Mouse (Mus musculus) cortical plate, adult 2 months (tissue): Measurements from ENCODE around the gene Sema5b. TPM values are rescaled to one million over a fixed set of nuclear protein-coding genes. Genes with fewer than 3 reads are reported as not detected.
"Not testable (repeated sequence)": the region's sequence is repeated elsewhere in the genome, so short reads cannot be mapped to it uniquely, and the experiment has no call there.

ENCODE experiments used
- H3K27ac ChIP-seq: fragments of 200-500 bp; 2 replicates; pipeline ENCODE4 v1.5.1; 2012; ENCODE audit warnings: low read length, control low read depth, inconsistent platforms; ENCODE audit not compliant: insufficient read depth
- H3K4me1 ChIP-seq: fragments of 200-500 bp; 2 replicates; pipeline ENCODE4 v1.6.1; 2011; ENCODE audit warnings: low read length; ENCODE audit not compliant: control insufficient read depth, insufficient read depth
- H3K4me3 ChIP-seq: fragments of 200-500 bp; 2 replicates; pipeline ENCODE4 v1.5.1; 2011; ENCODE audit warnings: mild to moderate bottlenecking, low read length, control low read depth; ENCODE audit not compliant: insufficient read depth
- CTCF ChIP-seq: fragments of 200-500 bp; IDR thresholded peaks from 2 replicates; pipeline ENCODE4 v1.5.1; 2011; ENCODE audit warnings: mild to moderate bottlenecking, control low read depth, low read length; ENCODE audit not compliant: insufficient read depth; ENCODE audit errors: extremely low read depth
- POLR2A ChIP-seq: fragments of 200-500 bp; IDR thresholded peaks from 2 replicates; pipeline ENCODE4 v1.6.1; 2011; ENCODE audit warnings: mild to moderate bottlenecking, low read length, control low read depth; ENCODE audit not compliant: insufficient read depth; ENCODE audit errors: extremely low read depth
- polyA plus RNA-seq: library from polyadenylated mRNA; depleted of rRNA; stranded (reverse); fragments of >200 nt; gene quantifications from 2 replicates; pipeline ENCODE4 v1.2.3, GENCODE M21; 2012

Gene Sema5b
- polyA plus RNA-seq, 1 experiment, result 18.4 TPM

DNA sequence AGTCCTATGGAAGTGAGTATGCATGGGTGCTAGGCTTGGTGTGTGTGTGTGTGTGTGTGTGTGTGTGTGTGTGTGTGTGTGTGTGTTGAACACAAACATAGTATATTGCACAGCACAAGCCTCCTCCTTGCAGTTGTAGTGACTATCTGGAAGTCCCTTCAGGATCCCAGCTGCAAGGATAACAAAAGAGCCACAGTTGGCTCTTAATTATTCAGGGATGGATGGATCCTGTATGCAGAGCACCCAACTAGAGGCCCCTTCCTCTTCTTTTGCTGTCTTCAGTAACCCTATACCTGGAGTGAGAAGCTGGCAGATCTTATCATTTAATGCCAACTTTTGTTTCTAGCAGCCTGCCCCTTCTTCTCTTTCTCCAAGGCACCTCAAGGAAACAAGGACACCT, 7.0 kb downstream of the Sema5b start:
- Histone ChIP-seq H3K27ac (no peak overlapping the region), H3K4me3 (no peak overlapping the region), H3K4me1 (no peaks in the 10 kb centered on the region)
- no peak for TF ChIP-seq POLR2A

DNA sequence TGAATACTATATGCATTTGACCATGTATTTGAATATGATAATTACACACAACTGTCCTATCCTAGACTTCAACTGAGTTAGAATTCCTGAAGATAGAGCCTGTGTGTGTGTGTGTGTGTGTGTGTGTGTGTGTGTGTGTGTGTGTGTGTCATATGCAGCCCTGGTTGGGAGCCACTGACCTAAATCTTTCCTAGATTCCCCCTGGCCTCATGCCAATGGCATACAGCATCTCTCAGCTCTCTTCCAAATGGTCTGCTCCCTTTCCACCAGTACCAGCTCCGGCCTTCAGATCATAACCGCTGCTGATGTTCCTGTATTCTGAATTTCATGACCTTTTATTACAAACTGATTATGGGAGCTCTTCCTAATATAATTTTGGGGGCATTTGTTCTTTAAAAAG, 8.4 kb downstream of the Sema5b start:
- no peaks in the 10 kb centered on the region for H3K4me1 ChIP-seq
- TF ChIP-seq CTCF (no peak), POLR2A (no peak)
- no peak overlapping the region for H3K27ac ChIP-seq
- no peak overlapping the region for H3K4me3 ChIP-seq

DNA sequence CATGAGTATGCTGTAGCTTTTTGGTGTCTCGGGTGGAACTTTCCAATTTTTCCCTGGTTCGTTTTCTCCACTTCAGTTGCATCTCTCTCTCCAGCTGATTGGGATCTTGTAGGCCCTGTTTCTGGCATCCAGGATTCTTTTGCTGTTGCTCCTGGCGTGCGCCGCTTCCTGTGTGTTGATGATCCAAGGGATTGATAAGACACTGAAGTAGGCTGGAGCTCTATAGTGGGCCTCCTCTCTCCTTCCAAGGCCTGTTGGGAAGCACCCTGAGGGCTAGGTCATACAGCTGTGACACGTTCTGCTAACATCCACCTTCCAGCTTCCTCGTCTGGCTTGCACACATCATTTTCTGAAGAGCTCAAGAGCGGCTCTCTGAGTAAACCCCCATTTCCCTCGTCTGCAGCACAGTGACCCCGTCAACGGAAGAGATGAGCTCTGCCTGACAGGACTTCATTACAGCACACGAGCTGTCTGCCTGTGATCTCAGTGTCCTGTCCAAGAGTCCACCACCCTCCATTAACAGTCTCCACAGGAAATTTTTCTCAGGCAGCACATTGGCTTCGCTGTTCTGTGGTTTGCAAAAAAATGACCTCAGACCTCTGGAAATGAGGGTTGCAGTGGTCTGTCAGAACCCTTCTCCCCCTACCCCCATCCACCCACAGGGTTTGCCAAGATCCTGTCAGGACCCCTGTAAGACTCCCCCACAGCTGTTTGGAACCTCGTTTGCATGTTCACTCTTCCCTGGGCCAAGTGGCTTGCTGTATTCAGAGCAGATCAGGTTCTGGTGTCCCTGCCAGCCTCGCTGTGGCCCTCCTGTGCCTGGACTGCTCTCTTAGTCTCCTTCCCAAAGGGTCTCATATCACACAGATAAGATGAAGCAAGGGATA, 14.9 kb downstream of the Sema5b start:
- no peak overlapping the region for H3K27ac ChIP-seq
- TF ChIP-seq POLR2A (no peak), CTCF (no peak)
- H3K4me3 ChIP-seq, result no peak overlapping the region
- H3K4me1 ChIP-seq, result no peaks in the 10 kb centered on the region

DNA sequence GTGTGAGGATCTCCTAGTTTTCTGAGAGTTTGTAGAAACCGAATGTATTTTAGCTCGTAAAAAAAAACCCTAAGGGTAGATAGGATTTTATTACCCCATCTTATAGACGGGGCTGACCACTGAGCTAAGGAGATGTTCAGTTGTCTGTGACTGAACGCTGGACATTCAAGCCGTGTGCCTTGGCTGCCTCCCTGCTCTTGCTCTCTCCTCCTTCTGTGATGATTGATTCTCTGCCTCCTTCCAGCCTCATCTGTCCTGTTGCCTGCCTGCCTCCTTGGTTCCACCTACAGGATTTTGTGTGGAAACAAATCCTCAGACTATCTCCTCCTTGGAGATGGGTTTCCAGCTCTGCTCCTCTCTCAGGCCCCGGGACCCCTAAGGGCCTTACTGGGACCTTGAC, 16.1 kb downstream of the Sema5b start:
- no peak for TF ChIP-seq CTCF
- TF ChIP-seq POLR2A, result no peak
- Histone ChIP-seq H3K4me3 (no peak overlapping the region), H3K27ac (no peak overlapping the region), H3K4me1 (no peaks in the 10 kb centered on the region)

DNA sequence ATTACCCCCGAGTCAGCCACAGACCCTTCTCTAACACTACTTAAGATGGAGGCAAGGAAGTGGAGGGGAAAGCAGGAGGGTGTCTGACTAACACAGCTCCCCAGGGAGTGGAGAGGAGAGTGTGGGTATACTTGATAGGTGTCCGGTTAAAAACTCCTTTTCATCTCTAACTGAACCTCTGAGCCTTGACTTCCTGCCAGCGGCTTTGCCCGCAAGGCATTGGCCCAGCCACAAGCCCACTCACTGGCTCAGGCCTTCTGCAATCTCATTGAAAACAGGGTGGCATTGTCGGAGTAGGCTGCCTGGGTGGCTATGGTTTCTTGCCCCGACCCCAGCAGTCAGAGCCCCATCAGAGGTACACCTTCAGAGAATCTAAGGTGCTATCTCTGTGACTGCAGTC, 20.6 kb downstream of the Sema5b start:
- Histone ChIP-seq H3K4me3 (no peak overlapping the region), H3K27ac (no peak overlapping the region), H3K4me1 (no peaks in the 10 kb centered on the region)
- TF ChIP-seq CTCF (no peak), POLR2A (no peak)

DNA sequence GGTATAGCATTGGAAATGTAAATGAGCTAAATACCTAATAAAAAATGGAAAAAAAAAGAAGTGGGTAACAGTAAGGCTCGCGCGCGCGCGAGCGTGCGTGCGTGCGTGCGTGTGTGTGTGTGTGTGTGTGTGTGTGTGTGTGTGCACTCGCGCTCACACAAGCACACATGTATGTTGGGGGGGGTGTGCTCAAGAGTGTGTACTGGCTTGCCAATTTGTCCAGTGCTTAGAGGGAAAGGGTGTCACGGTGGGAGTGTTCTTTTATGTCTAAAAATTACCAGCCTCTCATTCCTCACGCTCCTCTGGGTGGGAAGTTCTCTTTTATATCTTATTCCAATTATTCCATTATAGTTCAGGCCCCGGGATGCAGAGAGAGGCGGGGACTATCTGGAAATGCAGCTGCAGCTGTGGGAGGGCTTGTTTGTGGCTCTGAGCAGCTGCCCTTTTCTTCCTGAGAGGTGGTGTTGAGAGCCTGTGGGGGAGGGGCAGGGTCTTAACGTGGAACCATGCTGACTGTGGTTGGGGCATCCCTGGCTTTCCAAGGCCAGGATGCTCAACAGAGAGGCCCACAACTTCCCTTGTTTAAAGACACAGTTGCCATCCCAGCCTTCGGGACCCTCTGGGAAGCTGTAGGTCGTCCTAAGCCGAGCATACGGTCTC, 23.4 kb downstream of the Sema5b start:
- no peaks in the 10 kb centered on the region for H3K4me1 ChIP-seq
- H3K27ac ChIP-seq, result no peak overlapping the region
- no peak overlapping the region for H3K4me3 ChIP-seq
- TF ChIP-seq CTCF, result no peak
- TF ChIP-seq POLR2A, result no peak

DNA sequence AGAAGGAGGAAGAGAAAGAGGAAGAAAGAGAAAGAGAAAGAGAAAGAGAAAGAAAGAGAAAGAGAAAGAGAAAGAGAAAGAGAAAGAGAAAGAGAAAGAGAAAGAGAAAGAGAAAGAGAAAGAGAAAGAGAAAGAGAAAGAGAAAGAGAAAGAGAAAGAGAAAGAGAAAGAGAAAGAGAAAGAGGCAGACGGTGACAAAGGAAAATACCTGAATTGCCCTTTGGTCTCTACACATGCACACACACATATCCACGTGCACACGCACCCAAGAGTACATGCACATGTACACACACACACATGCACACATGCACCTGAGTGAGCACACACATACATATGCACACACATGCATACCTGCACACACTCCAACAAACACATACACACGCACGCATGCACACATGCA, 24.7 kb downstream of the Sema5b start:
- H3K4me3 ChIP-seq, H3K27ac ChIP-seq, H3K4me1 ChIP-seq: not testable (repeated sequence)

GRCm38 (mm10) chr16:35568225-35568880, 27.4 kb downstream of the Sema5b start:
- Histone ChIP-seq H3K4me1 (no peaks in the 10 kb centered on the region), H3K27ac (no peak overlapping the region), H3K4me3 (no peak overlapping the region)
- TF ChIP-seq CTCF (no peak), POLR2A (no peak)

- H3K4me1 ChIP-seq, result no peaks in the 10 kb centered on the region
- TF ChIP-seq CTCF, result no peak
- TF ChIP-seq POLR2A, result no peak
- no peak overlapping the region for H3K4me3 ChIP-seq
- no peak overlapping the region for H3K27ac ChIP-seq
Measured at GRCm38 (mm10) chr16:35569347-35569746, 28.4 kb downstream of the Sema5b start.

GRCm38 (mm10) chr16:35569758-35570157, 28.8 kb downstream of the Sema5b start:
- TF ChIP-seq CTCF, result no peak
- TF ChIP-seq POLR2A, result no peak
- H3K27ac ChIP-seq, result no peak overlapping the region
- H3K4me1 ChIP-seq, result no peaks in the 10 kb centered on the region
- no peak overlapping the region for H3K4me3 ChIP-seq
